Mouse (Mus musculus) thymus, postnatal 0 days (tissue): ENCODE results near the gene Ptprn2. TPM values are rescaled to one million over a fixed set of nuclear protein-coding genes. Genes with fewer than 3 reads are reported as not detected.

ENCODE experiments used
- DNase-seq: peaks from one replicate; pipeline ENCODE4 v3.0.0-alpha.2; 2015; ENCODE audit warnings: low spot score
- polyA plus RNA-seq: library from polyadenylated mRNA; unstranded; fragments of >200 nt; fragmentation: Nextera tagmentation; extraction: Ambion mirVana; gene quantifications from 2 replicates; pipeline ENCODE4 v1.2.1, GENCODE M21; 2015

Gene Ptprn2
- polyA plus RNA-seq, 1 experiment from 2014 or later = 0.14 TPM

DNA sequence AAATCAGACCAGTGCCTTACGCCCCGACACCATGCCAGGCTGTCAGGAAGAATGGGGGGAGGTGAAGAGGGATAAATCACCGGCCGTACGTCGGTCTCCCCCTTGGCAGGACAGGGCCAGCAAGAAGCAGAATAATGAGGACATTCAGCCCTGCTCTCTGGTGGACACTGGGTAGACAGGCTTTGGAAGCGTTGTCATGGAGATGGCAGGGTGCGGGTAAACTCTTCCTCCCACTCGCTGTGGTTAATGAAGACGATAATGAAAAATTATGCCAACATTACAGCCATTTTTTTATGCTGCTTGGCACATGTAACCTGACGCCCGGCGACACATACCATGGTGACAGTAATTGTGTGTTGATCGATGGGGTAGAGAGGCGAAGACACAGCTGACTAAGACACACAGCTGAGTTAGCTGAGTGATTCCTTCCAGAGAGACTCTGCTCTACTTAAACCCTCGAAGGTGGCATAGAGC is 621.7 kb downstream of the Ptprn2 start:
- no peak for DNase-seq

DNA sequence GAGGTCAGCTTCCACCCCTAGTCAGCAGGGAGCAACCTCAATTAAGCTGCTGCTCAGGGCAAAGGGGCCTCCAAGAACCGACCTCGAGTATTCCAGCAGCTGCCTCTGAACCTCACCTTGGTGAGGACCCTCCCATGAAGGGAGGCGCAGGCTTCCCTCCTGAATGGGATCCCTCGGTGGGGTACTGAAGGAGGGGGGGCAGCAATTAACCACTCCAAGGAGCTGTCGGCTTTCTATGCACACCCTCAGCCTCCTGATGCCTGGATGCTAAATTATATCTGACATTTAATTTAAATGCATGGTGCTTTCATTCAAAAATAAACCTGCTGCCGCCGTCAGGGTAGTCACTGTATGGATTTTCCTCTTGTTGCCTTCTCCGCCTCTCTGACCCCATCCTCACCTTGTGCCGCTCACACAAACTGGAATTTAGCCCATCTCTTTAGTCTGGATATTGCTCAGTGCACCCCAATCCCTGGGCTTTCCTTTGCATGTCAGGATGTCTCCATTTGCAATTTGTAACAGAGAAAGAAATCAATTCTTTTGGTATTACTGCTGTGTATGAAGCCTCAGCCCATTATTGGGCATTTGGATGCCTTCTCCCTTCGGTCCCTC is 629.8 kb downstream of the Ptprn2 start:
- DNase-seq = no peak

DNA sequence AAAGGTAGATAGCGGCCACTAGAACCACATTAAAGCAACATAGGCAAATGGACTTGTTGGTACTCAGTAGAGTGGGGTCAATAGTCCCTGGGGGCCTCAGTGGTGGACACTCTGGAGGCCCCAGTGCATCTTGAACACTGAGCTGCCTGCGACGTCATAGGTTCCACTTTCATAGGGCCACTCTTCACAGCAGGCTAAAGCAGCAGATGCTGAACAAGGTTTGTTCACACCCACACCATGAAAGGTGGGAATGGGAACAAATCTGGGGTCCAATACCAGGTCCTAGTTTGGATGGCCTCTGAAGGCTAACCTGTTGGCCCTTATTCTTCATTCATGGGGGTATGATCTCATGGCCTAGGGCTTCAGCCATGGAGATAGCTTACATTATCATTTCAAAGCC is 641.6 kb downstream of the Ptprn2 start:
- no peak for DNase-seq

DNA sequence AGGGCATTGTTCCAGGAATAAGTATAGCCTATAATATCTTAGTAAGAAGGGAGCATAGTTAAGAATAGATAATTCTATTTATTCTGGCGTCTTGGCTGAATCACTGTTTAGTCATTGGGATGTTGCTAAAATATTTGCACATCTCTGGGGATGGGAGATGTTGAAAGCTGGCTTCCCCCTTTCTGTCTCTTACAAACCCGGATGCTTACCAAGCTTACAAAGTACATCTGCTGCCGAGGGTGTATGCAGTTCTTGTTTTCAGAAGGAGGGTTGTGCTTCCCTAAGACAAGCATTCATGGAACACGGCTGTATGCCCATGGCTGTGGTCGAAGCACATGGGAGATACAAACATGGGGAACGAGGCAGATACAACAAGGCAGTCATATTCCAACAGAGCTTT is 642.0 kb downstream of the Ptprn2 start:
- DNase-seq = no peak

DNA sequence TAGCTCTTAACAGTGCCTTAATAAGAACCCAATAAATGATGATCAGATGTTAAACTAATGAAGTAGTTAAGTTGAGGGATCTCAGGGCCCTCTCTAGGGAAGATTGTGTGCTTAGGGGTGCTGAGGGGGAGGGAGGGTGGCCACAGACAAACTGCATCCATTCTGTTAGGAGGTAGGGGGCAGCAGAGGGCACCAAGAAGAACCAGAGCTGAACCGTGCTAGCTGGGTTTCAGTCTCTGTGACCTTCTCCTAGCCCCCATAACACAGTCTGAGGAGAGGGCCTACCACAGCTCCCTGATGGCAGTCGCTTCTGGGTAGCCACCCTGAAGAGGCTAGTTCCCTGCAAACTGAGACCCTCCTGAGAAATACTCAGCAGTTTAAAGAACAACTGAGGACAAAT is 646.6 kb downstream of the Ptprn2 start:
- DNase-seq = peak; percentile 13

DNA sequence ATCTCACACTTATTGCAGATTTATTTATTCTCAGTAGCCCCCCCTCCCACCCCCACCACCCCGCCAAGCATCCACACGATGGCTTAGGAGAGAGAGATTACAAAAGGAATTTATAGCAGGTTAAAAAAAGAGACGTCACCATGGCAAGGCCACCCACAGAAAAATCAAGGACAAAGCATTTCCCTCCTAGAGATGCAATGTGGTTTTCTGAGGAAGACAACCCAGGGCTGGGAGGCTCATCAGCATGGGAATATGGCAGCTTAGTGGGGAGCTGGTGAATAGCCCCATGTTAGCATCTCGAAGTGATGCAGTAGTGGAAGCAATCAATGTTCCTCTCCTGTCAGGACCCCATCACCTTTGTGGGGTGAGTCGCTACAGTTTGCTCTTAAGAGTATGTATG is 649.7 kb downstream of the Ptprn2 start:
- DNase-seq = no peak

DNA sequence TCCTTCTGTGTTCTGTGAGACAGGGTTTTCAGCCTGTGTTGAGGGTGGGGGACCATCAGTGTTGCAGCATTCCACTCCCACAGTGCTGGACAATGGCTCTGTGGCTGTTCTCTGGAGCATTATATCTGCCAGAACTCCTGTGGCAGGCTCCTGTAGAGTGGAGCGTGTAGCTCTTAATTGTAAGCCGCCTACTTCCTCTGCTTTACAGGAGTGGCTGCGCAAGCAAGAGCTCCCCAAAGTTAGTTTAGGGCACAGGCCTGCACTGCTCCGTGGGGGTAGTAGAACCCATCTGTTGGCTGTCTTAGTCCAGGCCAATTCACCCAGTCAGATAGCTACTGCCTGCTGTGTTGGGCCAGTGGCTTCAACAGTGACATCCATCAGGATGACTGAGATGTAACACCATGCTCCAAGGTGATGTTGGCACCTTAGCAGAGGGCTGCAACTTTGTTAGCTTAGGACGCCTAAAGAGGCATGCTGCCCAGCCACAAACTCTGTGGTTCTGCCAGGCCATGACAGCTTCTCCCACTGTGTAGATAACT is 651.0 kb downstream of the Ptprn2 start:
- no peak for DNase-seq

DNA sequence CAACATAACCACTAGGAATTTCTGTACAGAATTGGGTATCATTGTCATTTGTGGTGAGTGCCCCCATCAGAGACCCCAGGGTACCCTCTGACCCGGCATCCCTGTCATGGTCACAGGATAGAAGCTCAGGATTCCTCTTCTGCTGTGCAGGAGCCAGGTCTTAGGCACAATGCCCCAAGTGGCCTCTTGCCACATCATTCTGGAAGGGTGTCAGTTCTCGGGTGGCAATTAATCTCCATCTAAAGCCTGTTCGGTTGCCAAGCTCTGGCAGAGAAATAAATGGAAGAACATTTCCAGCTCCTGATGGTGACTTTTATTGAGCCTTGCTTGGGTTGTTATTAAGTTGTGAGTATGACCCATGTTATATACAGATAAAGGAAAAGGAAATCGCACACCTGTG is 655.4 kb downstream of the Ptprn2 start:
- no peak for DNase-seq

DNA sequence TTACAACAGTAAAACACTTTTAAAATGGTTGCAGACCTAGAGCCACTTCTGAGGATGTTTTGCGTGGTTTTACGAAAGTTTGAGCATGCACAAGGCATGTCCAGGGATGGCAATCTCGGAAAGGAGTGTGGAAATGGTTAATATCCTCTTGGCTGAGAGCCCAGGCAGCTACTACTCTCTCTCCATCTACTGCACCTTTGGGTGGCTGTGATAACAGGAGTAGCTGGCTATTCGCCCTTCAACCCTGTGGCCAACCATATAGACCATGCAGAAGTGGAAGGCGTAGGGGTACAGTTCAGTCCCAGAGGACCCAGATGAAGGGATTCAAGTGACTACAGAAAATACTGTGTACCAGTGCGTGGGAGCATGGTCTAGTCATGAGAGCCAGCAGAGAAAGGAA is 655.9 kb downstream of the Ptprn2 start:
- no peak for DNase-seq

DNA sequence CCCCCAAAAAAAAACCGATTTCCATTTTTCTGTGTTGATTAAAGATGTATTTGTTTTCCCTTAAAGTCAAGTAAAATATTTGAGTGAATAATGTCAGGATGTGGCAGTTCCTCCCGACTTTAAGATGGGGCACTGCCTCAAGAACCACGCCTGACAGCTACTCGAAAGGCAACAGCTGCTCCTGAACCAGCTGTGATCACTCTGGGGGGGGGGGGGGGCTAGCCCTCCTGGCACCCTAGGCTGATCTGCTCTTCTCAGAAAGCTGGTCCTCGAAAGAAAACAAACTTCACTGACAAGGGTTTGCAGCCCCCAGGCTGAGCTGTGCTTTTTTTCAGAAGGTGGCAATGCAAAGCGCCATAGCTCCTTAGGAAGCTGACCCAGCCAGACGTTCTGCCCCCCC is 663.7 kb downstream of the Ptprn2 start:
- no peak for DNase-seq

DNA sequence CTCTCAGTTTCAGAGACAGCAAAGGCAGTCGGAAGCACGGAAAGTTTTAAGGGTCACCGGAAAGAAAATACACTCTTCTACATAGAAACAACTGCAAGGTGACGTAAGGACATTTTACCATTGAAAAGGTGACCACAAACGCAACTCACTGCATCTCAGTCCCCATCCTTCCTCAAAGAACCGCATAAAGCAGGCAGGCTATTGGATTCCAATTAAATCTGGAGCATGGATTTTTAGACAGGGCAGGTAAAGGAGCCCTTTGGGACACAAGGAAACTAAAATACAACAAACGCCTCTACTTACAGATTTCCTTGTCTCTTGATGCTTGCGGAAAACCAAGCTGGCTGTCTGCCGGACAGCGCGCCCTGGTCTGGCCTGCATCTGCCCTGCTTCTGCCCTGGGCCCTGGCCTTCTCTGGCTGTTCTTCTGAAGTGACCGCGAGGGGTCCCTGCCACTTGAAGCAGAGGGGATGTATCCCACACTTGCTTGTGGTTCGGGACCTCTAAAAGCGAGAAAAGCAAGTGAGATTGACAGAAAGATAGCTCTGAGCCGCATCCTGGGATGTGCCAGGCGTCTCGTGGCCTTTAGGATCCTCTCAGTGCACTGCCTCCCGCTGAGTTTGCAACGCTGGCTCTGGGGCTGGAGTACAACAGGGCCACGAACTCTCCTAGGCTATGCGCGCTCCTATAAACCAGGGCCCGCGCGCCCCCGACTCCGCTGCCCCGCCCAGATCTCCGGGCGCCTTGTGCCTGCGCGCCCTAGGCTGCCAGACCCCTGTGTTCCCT is 665.3 kb downstream of the Ptprn2 start:
- no peak for DNase-seq

DNA sequence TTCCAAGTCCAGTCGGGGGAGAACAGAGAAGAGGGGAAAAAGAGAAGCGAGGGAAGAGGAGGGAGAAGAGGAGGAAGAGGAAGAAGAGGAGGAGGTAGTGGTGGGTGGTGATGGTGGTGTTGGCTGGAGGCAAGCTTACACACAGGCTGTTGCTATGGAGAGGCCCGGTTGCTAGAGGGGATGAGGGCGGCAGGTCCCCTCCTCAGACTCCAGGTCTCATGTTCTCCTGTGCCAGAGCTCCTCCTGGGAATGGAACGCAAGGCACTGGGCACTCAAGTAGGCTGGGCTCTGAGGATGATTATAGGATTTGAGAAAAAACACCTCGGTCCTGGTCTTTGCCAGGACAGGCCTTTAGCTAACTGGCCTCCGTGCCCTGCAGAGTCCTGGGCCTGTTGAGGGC is 666.1 kb downstream of the Ptprn2 start:
- no peak for DNase-seq

DNA sequence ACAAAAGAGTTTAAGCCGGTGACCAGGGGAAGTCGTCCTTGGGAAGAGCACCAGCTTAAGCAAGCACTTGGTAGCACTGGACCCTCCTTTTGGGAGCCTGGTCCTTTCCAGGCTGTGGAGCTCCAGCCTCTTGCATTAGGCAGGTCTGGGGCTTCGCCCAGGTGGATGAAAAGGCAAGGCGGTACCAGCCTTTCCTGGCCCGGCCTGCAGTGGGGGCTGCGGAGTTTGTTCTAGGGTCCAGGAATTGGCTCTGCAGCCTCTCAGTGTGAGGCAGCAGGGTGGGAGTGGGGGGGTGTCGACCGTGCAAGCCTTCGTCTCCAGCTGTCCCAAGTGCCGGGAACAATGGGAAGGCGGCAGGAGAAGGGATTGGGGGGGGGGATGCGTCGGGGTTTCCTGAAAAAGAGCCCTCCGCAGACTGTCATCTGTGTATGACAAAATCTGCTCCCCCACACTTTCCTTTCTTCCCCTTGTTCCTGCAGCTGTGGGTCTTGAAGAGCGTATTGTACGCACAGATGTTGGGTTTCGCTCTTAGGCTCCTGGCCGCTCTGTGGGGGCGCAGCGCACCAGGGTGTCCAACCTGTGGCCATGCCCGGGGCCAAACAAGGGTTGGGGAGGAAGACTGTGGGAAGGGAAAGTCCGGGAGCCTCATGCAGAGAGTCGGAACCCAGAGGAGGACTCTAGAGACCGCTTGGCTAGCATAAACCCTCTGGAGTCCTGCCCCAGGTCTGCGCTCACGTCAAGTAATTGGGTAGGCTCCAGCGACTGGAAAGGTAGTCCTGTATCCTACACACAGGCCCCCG is 667.0 kb downstream of the Ptprn2 start:
- DNase-seq = no peak

DNA sequence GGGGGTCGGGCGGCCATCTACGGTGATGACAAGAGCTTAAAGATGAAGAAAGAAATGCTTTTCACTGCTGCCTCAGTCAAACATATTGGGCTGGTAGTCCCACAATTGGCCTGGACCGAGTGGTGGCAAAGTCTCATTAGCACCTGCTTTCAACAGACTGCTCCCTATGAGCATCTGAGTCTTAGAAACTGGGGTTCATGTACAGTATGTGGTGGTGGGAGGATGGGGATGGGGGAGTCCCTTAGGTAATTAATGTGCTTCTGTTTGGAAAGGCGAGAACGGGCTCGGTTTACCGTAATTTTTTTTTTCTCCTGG is 667.6 kb downstream of the Ptprn2 start:
- no peak for DNase-seq

DNA sequence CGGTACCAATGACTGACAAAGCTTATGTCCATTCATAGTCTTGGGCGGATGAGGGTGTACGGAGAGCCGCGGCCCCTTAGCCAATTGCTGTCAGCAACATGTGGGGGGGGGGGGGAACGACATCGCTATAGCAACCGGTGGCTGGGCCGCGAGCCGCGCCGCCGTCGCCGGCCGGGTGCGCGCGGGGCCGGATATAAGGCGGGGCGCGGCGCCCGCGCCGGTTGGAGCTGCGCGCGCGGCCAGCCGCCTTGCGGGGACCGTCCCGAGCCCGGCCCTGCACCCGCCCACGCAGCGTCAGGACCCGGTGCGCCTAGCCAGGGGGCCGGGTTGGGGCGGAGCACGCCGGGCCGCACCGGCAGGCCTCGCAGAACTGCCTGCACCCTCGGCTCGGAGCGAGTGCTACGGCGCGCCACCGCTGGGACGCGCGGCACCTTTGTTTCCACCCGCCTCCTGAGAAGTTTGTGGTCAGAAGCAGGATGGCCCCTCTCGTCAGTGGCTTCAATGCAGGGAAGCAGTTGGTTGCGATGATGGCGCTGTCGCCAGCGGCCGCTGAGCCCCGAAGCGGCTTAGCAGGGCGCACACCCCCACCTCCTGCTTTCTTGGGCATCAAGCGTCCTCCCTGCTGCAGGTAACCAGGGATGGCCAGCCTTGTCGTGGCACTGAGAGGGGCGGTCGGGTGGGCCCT is 668.3 kb downstream of the Ptprn2 start:
- DNase-seq = no peak

DNA sequence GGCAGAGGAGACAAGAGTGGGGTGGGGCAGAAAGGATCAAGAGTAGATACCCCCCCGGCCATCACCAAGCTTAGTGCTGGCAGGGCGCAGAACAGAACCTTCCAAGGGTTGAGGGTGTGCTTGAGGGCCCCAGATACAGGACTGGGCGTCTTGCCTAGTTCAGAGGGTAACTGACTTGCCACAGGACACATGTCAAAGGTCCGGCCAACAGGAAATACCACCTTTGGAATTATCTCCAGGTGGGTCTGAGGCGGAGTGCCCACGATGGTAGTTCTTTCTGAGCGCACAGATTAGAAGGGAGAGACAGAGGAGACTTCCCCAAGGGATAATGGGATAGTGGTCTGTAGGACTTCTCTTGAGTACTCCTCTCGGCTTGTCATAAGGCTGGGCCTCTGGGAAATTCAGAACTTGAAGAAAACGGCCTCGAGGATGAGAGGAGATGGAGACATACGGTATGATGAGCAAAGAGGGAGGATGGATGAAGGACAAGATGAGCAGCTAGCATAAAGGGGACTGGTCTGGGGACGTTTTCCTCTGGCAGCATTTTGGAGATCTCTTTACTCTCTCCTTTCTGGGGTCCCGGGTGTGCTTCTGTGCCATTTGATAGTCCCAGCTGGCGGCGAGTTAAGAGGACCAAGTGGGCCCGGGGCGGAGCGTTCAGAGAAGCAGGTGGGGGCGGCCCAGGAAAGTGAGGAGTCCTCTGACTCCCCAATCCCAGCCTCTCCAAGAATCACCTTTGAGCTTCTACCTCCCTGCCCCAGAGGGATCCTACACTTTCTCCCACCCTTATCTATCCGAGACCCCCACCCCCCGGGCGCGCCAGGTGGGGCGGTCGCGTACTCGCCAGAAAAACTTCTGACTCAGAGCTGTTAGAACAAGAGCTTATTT is 669.1 kb downstream of the Ptprn2 start:
- no peak for DNase-seq

DNA sequence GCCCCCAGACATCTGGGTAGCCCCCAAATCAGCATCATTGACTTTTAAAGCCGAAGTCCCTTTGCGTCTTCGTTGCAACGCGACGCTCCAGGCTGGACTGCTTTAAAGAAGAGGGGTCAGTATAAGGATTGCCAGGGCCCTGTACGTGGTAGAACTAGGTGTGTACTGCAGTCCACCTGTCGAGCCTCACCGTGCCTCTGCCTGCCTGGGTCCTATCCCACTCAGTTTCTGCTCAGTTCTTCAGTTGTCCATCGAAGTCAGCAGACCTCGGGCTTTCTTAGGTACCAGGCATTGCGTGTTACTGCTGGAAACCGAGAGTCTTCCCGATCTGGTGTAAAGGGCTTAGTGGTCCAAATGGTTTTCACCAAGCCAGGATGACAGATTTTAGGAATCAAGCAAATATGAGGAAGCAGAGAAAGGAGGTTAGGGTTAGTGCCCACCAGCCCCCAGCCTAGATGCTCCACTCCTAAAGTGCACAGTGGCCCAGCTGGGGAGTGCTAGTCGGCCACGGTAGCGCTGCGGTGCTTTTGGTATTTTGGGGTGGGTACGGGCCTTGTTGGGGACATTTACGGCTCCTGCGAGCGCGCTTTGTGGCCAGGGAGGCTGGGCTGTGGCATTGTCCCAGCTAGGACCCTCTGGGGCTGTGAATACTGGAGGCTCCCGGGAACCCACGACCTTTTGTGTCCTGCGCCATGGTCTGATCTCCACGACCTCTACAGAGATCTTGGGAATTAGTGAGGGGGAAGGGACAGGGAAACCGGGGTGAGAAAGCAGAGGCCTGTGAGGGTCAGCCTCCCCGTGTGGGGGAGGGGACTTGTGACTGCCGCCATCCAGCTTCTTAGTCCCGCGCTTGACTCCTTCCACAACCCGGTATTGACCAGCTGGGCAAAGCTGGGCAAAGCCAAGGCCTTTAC is 670.0 kb downstream of the Ptprn2 start:
- no peak for DNase-seq

DNA sequence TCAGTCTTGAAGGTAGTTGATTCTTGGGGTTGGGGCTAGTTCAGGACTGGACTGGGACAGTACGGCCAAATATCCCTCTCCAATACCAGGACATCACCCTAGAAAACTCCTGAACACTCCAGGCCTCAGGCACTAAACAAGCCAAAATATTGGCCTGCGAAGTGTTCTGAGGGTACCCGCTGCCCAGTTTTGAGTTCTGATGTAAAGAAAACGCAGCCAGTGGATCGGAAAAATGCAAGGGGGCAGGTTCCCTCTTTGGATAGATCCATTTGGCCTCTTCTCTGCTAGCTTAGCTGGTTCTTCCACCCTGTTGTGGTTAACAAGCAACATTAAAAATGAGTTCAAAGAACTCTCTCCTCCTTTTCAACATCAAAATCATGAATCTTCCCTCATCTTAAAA is 670.7 kb downstream of the Ptprn2 start:
- no peak for DNase-seq

DNA sequence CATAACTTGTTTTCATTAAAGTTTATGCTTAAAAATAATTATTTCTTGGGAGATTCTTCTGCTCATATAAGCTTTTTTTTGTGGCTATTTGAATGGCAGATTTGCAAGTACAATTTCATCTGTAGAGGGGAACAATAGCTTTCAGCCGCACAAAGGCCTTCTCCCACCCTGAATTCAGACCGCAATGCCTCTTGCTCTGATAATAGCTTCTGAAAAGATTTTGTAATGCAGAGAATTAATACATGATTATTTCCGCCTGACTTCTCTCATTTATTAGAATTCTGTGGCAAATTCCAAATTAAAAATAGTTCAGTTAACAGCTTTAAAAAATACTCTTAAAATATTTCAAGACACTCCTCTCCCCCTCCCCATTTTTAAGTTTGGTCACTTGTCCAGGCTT is 671.3 kb downstream of the Ptprn2 start:
- no peak for DNase-seq

DNA sequence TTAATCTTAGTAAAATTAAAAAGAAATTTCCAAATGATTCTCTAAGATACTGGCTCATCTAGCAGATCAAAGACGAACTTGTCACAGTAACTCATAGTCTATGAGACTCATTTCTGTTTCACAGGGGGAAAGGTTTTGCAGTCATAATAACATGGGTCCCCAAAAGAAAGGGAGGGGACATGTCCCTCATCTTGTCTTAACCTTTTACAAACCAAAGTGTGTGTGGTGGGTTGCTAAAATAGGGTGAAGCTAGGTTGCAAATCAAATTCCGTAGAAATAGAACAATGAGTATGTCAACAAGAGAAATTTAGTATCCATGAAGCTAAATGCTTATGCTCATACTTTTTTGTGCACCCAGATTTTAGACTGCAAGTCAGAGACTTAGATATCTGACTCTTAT is 671.7 kb downstream of the Ptprn2 start:
- no peak for DNase-seq
